Mouse (Mus musculus) heart, embryonic 13.5 days (tissue): Measurements from ENCODE around the gene Tpo. TPM values are rescaled to one million over a fixed set of nuclear protein-coding genes. Genes with fewer than 3 reads are reported as not detected.

Source experiments
- ATAC-seq: fragments of 200-750 bp; cut with Nextera tagmentation; 2 replicates; pipeline ENCODE4 v1.8.0; 2017; ENCODE audit warnings: moderate TSS enrichment; ENCODE audit not compliant: insufficient number of reproducible peaks, low FRiP score, low TSS enrichment; ENCODE audit errors: extremely low read depth
- H3K27ac ChIP-seq: fragments of 300-500 bp; sonication (generic); replicated peaks from 2 replicates; pipeline ENCODE4 v1.5.1; 2015; ENCODE audit warnings: moderate library complexity, mild to moderate bottlenecking, inconsistent platforms
- H3K27me3 ChIP-seq: fragments of 300-500 bp; sonication (generic); replicated peaks from 2 replicates; pipeline ENCODE4 v1.6.1; 2015; ENCODE audit warnings: mild to moderate bottlenecking, inconsistent platforms
- H3K36me3 ChIP-seq: fragments of 300-500 bp; sonication (generic); 2 replicates; pipeline ENCODE4 v1.6.1; 2015; ENCODE audit warnings: mild to moderate bottlenecking, inconsistent platforms
- H3K4me1 ChIP-seq: fragments of 300-500 bp; sonication (generic); 2 replicates; pipeline ENCODE4 v1.6.1; 2015; ENCODE audit warnings: inconsistent platforms
- H3K4me2 ChIP-seq: fragments of 300-500 bp; sonication (generic); 2 replicates; pipeline ENCODE4 v1.6.1; 2015; ENCODE audit warnings: inconsistent platforms, mild to moderate bottlenecking, moderate library complexity
- H3K4me3 ChIP-seq: fragments of 300-500 bp; sonication (generic); 2 replicates; pipeline ENCODE4 v1.5.1; 2015; ENCODE audit warnings: moderate library complexity, mild to moderate bottlenecking, inconsistent platforms
- H3K9ac ChIP-seq: fragments of 300-500 bp; sonication (generic); 2 replicates; pipeline ENCODE4 v1.6.1; 2015; ENCODE audit warnings: inconsistent platforms, mild to moderate bottlenecking, moderate library complexity
- H3K9me3 ChIP-seq: fragments of 300-500 bp; sonication (generic); 2 replicates; pipeline ENCODE4 v1.6.1; 2016; ENCODE audit warnings: inconsistent platforms
- WGBS: fragments of 180-500 bp; shearing (Covaris S2); methylation state at CpG from one replicate; pipeline ENCODE4 v1.1.7; 2015; ENCODE audit warnings: mixed read lengths; 5-methylcytosine and 5-hydroxymethylcytosine counted together
- polyA plus RNA-seq: library from polyadenylated mRNA; unstranded; fragments of >200 nt; fragmentation: Nextera tagmentation; extraction: Ambion mirVana; gene quantifications from 2 replicates; pipeline ENCODE4 v1.2.1, GENCODE M21; 2015

Tpo gene
- polyA plus RNA-seq, 1 experiment from 2014 or later: 0.08 TPM

DNA sequence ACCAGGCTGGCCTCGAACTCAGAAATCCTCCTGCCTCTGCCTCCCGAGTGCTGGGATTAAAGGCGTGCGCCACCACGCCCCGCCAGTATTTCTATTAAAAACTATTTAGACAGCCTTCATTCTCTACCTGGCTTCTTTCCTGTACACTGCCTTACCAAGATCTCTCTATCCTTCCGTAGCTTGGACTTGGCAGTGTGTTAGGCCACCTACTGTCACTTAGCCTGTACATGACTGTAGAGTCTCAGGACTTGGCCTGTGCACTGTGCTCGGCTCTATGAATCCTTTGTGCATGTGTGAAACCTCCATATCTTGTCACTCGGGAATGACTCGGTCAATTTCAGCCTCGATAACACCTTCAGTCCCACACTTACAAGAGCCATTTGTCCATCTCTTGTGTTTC is 55.4 kb downstream of the Tpo start:
- Histone ChIP-seq H3K9me3 (peaks cover 11% of the 10 kb centered on the region), H3K36me3 (no peaks in the 10 kb centered on the region), H3K4me2 (no peak overlapping the region), H3K4me3 (no peak overlapping the region), H3K4me1 (peaks cover 19% of the 10 kb centered on the region), H3K27ac (no peak overlapping the region), H3K9ac (no peak overlapping the region), H3K27me3 (no peaks in the 10 kb centered on the region; the same call in 1 of the 2 replicates)
- 77% methylated on average over 11 of the region's 11 CpGs for WGBS
- ATAC-seq: no peak

DNA sequence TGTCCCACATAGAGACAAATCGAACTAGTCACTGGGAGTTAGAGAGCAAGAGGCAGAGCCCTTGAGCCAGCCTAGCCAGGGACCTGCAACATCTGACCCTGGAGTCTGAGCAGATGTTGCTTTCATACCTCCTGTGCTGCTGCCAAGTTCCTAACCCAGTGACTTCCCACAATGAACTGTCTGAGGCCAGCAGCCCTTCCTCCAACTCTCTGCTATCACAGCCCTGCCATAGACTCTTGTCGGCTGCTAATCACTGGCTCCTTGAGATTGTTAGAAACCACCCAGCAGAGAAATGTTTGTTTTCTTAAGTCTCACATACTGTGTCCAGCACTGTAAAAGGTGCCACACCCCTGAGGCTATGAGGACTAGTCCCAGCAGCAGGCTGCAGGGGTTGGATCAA is 56.1 kb downstream of the Tpo start:
- Histone ChIP-seq H3K27ac (0 out of 2 replicates have a peak overlapping the region, but pooled peaks have one; percentile 15), H3K4me2 (no peak overlapping the region), H3K9ac (no peak overlapping the region), H3K27me3 (no peaks in the 10 kb centered on the region; the same call in 1 of the 2 replicates), H3K4me1 (peaks cover 19% of the 10 kb centered on the region), H3K4me3 (no peak overlapping the region), H3K9me3 (peaks cover 11% of the 10 kb centered on the region), H3K36me3 (no peaks in the 10 kb centered on the region)
- 28% methylated on average over 2 of the region's 2 CpGs for WGBS
- no peak for ATAC-seq

GRCm38 (mm10) chr12:30069321-30069720 is 63.1 kb downstream of the Tpo start:
- Histone ChIP-seq H3K9ac (no peak overlapping the region), H3K4me3 (no peak overlapping the region), H3K4me2 (no peak overlapping the region), H3K27ac (no peak overlapping the region), H3K4me1 (peaks cover 15% of the 10 kb centered on the region), H3K27me3 (no peaks in the 10 kb centered on the region; the same call in 1 of the 2 replicates), H3K9me3 (no peaks in the 10 kb centered on the region), H3K36me3 (no peaks in the 10 kb centered on the region)
- 7% methylated on average over 2 of the region's 2 CpGs for WGBS
- no peak for ATAC-seq

DNA sequence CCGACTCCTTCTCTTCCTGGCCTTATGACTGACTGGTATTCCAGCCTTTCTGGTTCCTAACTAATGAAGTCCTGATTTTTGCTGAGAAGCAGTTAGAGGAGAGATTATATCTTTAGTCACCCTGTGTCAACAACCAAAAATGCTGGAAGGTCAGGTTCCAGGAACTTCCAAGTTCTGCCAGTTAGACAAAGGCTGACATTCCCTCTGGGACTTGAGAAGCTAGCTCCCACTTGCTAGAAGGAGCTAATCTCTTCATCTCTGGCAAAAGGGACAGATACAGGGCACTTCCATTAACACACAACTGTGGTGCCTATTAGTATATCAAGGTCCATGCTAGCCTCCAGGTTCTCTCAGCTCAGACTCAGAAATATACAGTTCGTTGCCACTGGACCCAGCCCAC is 64.6 kb downstream of the Tpo start:
- Histone ChIP-seq H3K27me3 (no peaks in the 10 kb centered on the region), H3K36me3 (no peaks in the 10 kb centered on the region), H3K4me2 (no peak overlapping the region), H3K4me1 (peaks cover 10% of the 10 kb centered on the region), H3K27ac (no peak overlapping the region), H3K4me3 (no peak overlapping the region), H3K9me3 (no peaks in the 10 kb centered on the region), H3K9ac (no peak overlapping the region)
- no peak for ATAC-seq
- 71% methylated on average over 2 of the region's 2 CpGs for WGBS

DNA sequence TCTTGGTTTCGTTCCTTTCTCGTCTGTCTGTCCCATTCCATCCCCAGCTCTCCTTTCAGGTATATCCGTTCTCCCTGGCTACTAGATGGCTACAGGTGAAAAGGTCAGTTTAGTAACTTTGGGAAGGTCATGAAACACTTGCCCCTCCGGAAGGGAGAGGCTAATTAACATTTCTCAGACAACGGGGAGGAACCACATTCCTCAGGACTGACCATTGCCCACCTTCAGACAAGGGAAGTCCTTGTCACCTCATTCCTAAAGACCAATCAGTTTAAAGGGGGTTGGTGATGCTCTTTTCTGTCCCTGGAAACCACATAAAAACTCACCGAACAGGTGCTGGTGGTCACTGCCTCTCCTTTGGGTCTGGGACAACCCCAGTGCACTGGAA is 70.3 kb downstream of the Tpo start:
- H3K9me3 ChIP-seq: no peaks in the 10 kb centered on the region
- H3K4me1 ChIP-seq: peaks cover 9% of the 10 kb centered on the region
- ATAC-seq: no peak
- H3K36me3 ChIP-seq: no peaks in the 10 kb centered on the region
- WGBS: 40% methylated on average over 6 of the region's 6 CpGs
- H3K9ac ChIP-seq: no peak overlapping the region
- H3K4me3 ChIP-seq: no peak overlapping the region
- H3K27me3 ChIP-seq: peaks cover 24% of the 10 kb centered on the region
- no peak overlapping the region for H3K4me2 ChIP-seq
- H3K27ac ChIP-seq: no peak overlapping the region

DNA sequence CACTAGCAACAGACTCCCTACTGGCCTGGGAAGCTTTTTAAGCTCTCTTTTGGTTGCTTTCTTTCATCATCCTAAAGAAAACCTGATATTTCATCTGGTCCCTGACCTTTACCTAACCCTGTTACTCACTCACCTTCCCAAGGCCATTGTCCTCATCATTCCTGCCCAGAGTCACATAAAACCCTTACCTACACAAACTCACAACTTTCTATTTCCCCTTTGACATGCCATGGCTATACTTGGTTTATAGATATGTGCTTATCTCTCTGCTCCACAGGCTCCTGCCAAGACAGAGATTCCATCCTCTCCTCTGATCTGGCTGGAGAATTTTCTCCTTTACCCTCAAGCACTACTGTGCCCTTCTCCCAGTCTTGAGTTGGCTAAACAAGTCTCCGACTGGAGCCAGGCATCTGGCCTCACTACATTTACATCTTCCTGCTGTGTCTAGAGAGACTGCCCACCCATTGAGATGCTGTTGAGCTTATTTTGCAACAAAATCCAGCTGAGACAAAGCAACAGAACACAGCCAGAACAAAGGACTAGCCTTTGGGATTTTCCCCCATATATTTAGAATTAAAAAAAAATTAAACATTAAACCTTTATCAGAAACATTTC is 70.8 kb downstream of the Tpo start:
- WGBS: 16% methylated on average over 1 of the region's 1 CpGs
- Histone ChIP-seq H3K4me3 (no peak overlapping the region), H3K27me3 (peaks cover 24% of the 10 kb centered on the region), H3K36me3 (no peaks in the 10 kb centered on the region), H3K4me2 (no peak overlapping the region), H3K4me1 (peaks cover 9% of the 10 kb centered on the region), H3K9ac (no peak overlapping the region), H3K9me3 (no peaks in the 10 kb centered on the region), H3K27ac (no peak overlapping the region)
- no peak for ATAC-seq

DNA sequence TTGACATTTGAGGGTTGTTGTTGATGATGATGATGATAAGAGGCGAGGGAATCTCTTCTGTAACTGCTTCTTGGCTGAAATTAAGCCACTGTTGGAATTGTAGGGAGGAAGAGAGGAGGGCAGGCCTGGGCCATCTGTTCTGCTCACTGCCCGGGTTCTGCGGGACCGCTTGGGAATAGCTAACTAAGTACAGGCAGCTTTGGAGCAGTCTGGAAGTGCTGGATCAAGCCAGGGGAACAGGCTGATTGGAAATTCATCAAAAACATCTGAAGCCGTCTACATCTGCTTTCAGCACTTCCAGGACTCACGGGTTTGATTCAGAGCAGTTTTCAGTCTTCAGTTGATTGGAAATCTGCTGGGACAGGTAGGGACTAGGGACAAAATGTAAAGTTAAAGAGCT is 74.4 kb downstream of the Tpo start:
- WGBS: 44% methylated on average over 6 of the region's 6 CpGs
- H3K4me3 ChIP-seq: no peak overlapping the region
- ATAC-seq: no peak
- H3K4me2 ChIP-seq: no peak overlapping the region
- peaks cover 9% of the 10 kb centered on the region for H3K4me1 ChIP-seq
- H3K27me3 ChIP-seq: peaks cover 24% of the 10 kb centered on the region
- no peak overlapping the region for H3K9ac ChIP-seq
- no peaks in the 10 kb centered on the region for H3K9me3 ChIP-seq
- H3K27ac ChIP-seq: no peak overlapping the region
- no peaks in the 10 kb centered on the region for H3K36me3 ChIP-seq

DNA sequence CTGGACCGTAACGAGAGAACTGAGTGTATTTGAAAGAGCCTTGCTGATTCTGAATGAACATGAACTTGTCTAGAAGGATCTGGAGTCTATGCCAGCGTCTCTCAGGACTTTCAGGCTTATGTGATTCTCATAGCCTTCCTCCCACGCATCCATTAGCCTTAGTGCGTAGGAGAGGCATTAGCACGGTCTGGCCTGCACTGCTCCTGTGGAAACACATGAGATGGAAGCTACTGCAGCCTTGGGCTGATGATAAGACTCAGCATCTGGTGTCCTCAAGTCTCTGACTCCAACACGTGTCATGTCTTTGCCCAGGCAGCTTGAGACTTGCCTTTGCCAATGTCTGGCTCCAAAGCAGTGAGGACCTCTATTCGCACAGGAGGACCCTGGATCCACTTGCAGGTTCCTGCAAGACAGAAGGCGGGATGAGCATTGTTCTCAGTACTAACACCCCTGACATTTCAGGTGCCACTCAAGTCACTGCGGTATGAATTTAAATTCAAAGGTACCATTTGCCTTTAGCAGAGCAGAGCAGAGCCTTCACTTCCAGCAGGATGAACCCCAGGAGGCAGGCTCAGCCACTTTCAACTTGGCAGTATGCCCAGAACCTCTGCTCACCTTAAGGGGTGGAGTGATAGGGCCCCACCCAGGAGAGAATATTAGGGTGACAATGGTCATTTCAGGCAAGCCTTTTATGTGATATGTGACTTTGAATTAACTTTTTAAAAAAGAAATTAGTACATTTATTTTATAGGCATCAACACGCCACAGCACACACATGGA is 77.5 kb downstream of the Tpo start:
- Histone ChIP-seq H3K4me3 (no peak overlapping the region), H3K36me3 (no peaks in the 10 kb centered on the region), H3K9ac (no peak overlapping the region), H3K4me2 (no peak overlapping the region), H3K9me3 (no peaks in the 10 kb centered on the region), H3K4me1 (no peaks in the 10 kb centered on the region), H3K27ac (no peak overlapping the region), H3K27me3 (peaks cover 19% of the 10 kb centered on the region)
- 71% methylated on average over 11 of the region's 11 CpGs for WGBS
- no peak for ATAC-seq

DNA sequence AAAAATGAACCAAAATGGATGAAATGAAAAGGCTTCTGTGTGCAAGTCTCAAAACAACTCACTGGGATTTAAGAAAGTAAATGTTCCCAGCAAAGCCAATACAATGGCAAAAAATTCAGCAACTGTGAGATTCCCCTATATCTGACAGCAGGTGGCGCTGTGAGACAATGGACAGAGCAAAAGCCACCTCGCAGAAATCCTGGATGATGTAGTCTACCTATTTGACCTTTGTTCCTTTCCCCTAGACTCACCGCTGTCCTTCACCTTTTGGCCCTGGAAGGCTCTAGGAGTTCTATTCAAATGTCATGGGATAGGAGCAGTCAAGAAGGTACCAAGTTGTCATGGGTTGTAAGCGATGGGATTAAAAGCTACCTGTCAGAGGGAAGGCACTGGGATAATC is 82.2 kb downstream of the Tpo start:
- no peak overlapping the region for H3K27ac ChIP-seq
- H3K4me1 ChIP-seq: no peaks in the 10 kb centered on the region
- H3K4me2 ChIP-seq: no peak overlapping the region
- peaks cover 12% of the 10 kb centered on the region for H3K27me3 ChIP-seq
- no peak overlapping the region for H3K4me3 ChIP-seq
- no peaks in the 10 kb centered on the region for H3K36me3 ChIP-seq
- H3K9me3 ChIP-seq: no peaks in the 10 kb centered on the region
- no peak overlapping the region for H3K9ac ChIP-seq
- ATAC-seq: no peak
- 18% methylated on average over 4 of the region's 4 CpGs for WGBS

DNA sequence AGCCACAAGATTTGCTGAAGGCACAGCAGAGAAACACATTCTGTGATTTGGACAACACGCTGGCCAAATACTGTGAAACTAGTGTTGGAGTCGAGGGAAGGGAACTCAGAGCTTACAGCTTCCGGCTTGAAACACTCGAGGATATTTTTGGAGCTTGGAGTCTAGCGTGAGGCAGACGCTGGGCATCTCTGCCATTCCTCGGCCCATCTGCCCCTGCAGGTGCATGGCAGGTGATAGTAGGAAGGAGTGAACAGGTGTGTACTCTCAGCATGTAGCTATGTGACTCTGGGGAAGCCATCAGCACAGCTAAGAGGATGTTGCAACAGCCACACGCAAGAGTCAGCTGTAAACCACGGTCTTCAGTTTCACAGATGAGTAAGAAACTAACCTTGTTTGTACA is 82.6 kb downstream of the Tpo start:
- H3K4me1 ChIP-seq: no peaks in the 10 kb centered on the region
- 62% methylated on average over 9 of the region's 9 CpGs for WGBS
- H3K4me3 ChIP-seq: no peak overlapping the region
- peaks cover 12% of the 10 kb centered on the region for H3K27me3 ChIP-seq
- H3K4me2 ChIP-seq: no peak overlapping the region
- peak overlapping the region; percentile 7; the same call in 1 of the 2 replicates for H3K9ac ChIP-seq
- no peaks in the 10 kb centered on the region for H3K36me3 ChIP-seq
- ATAC-seq: no peak
- H3K27ac ChIP-seq: no peak overlapping the region
- H3K9me3 ChIP-seq: no peaks in the 10 kb centered on the region

GRCm38 (mm10) chr12:30048848-30049247 is 83.6 kb downstream of the Tpo start:
- no peak overlapping the region for H3K4me2 ChIP-seq
- no peak overlapping the region for H3K4me3 ChIP-seq
- H3K9ac ChIP-seq: no peak overlapping the region
- H3K27ac ChIP-seq: no peak overlapping the region
- H3K9me3 ChIP-seq: no peaks in the 10 kb centered on the region
- no peaks in the 10 kb centered on the region for H3K36me3 ChIP-seq
- H3K4me1 ChIP-seq: no peaks in the 10 kb centered on the region
- peaks cover 12% of the 10 kb centered on the region for H3K27me3 ChIP-seq
- ATAC-seq: no peak
- 68% methylated on average over 6 of the region's 6 CpGs for WGBS

- Histone ChIP-seq H3K27ac (no peak overlapping the region), H3K4me2 (no peak overlapping the region), H3K4me3 (no peak overlapping the region), H3K27me3 (peaks cover 3% of the 10 kb centered on the region), H3K9ac (no peak overlapping the region), H3K4me1 (no peaks in the 10 kb centered on the region), H3K36me3 (no peaks in the 10 kb centered on the region), H3K9me3 (no peaks in the 10 kb centered on the region)
- 17% methylated on average over 4 of the region's 4 CpGs for WGBS
- ATAC-seq: no peak
Observed at GRCm38 (mm10) chr12:30040150-30040549, 92.3 kb downstream of the Tpo start.
